Mouse (Mus musculus): Measurements from ENCODE around the gene Rasgef1b.
"Not testable (repeated sequence)": the region's sequence is repeated elsewhere in the genome, so short reads cannot be mapped to it uniquely, and the experiment has no call there.

Rasgef1b gene

GRCm38 (mm10) chr5:99239677-99240076, 489.2 kb downstream of the Rasgef1b start:
- DNase-seq, result no peak

GRCm38 (mm10) chr5:99238150-99238549, 490.7 kb downstream of the Rasgef1b start:
- DNase-seq, result no peak

GRCm38 (mm10) chr5:99236888-99237752, 491.7 kb downstream of the Rasgef1b start:
- DNase-seq, result no peak

- DNase-seq, result no peak
Observed at GRCm38 (mm10) chr5:99236431-99236830, 492.4 kb downstream of the Rasgef1b start.

GRCm38 (mm10) chr5:99234275-99234674, 494.6 kb downstream of the Rasgef1b start:
- DNase-seq, result no peak

- no peak for DNase-seq
Observed at GRCm38 (mm10) chr5:99233176-99233575, 495.7 kb downstream of the Rasgef1b start.

GRCm38 (mm10) chr5:99232410-99232809, 496.5 kb downstream of the Rasgef1b start:
- no peak for DNase-seq

GRCm38 (mm10) chr5:99230476-99230875, 498.4 kb downstream of the Rasgef1b start:
- no peak for DNase-seq

- DNase-seq, result no peak
Observed at GRCm38 (mm10) chr5:99227361-99227760, 501.5 kb downstream of the Rasgef1b start.

GRCm38 (mm10) chr5:99224571-99225011, 504.3 kb downstream of the Rasgef1b start:
- peak; percentile 16 for DNase-seq

GRCm38 (mm10) chr5:99223869-99224498, 504.9 kb downstream of the Rasgef1b start:
- DNase-seq, result no peak

GRCm38 (mm10) chr5:99218385-99218784, 510.5 kb downstream of the Rasgef1b start:
- no peak for DNase-seq

GRCm38 (mm10) chr5:99216588-99217152, 512.2 kb downstream of the Rasgef1b start:
- not testable (repeated sequence) for DNase-seq

- no peak for DNase-seq
Observed at GRCm38 (mm10) chr5:99215207-99216157, 513.4 kb downstream of the Rasgef1b start.

GRCm38 (mm10) chr5:99214400-99214799, 514.5 kb downstream of the Rasgef1b start:
- no peak for DNase-seq

- peak; percentile 12 to 23 for DNase-seq
Observed at GRCm38 (mm10) chr5:99213211-99213610, 515.7 kb downstream of the Rasgef1b start.

- DNase-seq, result no peak
Observed at GRCm38 (mm10) chr5:99203475-99203874, 525.4 kb downstream of the Rasgef1b start.

- DNase-seq, result peak; percentile 72 to 78
Observed at GRCm38 (mm10) chr5:99202074-99202837, 526.6 kb downstream of the Rasgef1b start.

- no peak for DNase-seq
Observed at GRCm38 (mm10) chr5:99195436-99195835, 533.4 kb downstream of the Rasgef1b start.

GRCm38 (mm10) chr5:99190941-99191800, 537.7 kb downstream of the Rasgef1b start:
- DNase-seq, result no peak

- no peak for DNase-seq
Observed at GRCm38 (mm10) chr5:99183637-99184036, 545.2 kb downstream of the Rasgef1b start.
